Comparison of ENCODE assay signal across 24 mouse cellular contexts in the genomic region with DNA sequence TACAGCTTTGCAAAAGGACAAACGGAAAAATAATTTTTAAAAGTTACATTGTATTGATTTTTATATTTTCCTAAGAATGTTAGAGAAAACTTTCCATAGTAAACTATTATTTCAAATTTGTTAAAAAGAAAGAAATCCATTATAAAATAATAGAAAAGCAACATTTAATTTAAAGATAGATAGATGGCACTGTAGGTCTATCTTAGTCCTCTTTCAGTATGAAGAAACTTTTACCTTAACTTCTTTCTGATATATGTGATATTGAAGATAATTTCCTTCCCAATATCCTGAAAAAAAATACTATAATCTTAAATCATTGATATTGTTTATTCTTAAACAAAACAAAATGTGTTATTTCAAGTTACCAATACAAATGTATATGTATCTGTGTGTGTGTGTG. TPM values are rescaled to one million over a fixed set of nuclear protein-coding genes. Genes with fewer than 3 reads are reported as not detected.
"Had no signal": no experiment of that assay in that cellular context is flagged by ENCODE, and none has a peak within 500 bp of the region (broad histone marks: within the 10 kb centered on the region; RNA-seq: fewer than 3 reads in every experiment).

No protein-coding gene starts in this region.

- H3K27ac ChIP-seq: lung, embryonic 15.5 days; macrophage; midbrain, embryonic 12.5 days; neural tube, embryonic 12.5 days had no signal

- H3K4me2 ChIP-seq: lung, embryonic 15.5 days; midbrain, embryonic 12.5 days; neural tube, embryonic 12.5 days had no signal

- H3K9me3 ChIP-seq: lung, embryonic 15.5 days; midbrain, embryonic 12.5 days; neural tube, embryonic 12.5 days had no signal

- H3K36me3 ChIP-seq: lung, embryonic 15.5 days; midbrain, embryonic 12.5 days; neural tube, embryonic 12.5 days had no signal

- H3K27me3 ChIP-seq: lung, embryonic 15.5 days; megakaryocyte, embryonic 14.5 days; midbrain, embryonic 12.5 days; neural tube, embryonic 12.5 days had no signal

- H3K4me1 ChIP-seq: lung, embryonic 15.5 days; megakaryocyte, embryonic 14.5 days; midbrain, embryonic 12.5 days; neural tube, embryonic 12.5 days had no signal

- ATAC-seq: liver, postnatal 0 days; lung, postnatal 0 days; midbrain, embryonic 16.5 days had no signal

- H3K4me3 ChIP-seq: lung, embryonic 15.5 days; megakaryocyte, embryonic 14.5 days; midbrain, embryonic 12.5 days; neural tube, embryonic 12.5 days had no signal

- H3K9ac ChIP-seq: liver, postnatal 0 days; lung, embryonic 15.5 days; midbrain, embryonic 12.5 days; neural tube, embryonic 12.5 days had no signal

- DNase-seq: liver, postnatal 0 days; lung, adult 2 months; lung, postnatal 14 days; lung, postnatal 36 days; midbrain, embryonic 14.5 days; right cerebral cortex, postnatal 14 days; thymus, adult 18-20 months; thymus, postnatal 14 days; thymus, postnatal 36 days had no signal

RNA-seq across cellular contexts. Expression of gene 1700003H04Rik, which starts 24.6 kb away (rescaled TPM):
- total RNA-seq: megakaryocyte progenitor cell, adult 5-6 weeks; monocyte, adult 5-6 weeks; neutrophil, adult 5-6 weeks had no signal
- polyA plus RNA-seq: liver, postnatal 0 days; lung, adult 2 months; lung, embryonic 15.5 days; lung, postnatal 0 days; macrophage; midbrain, embryonic 12.5 days; midbrain, embryonic 14.5 days; midbrain, embryonic 16.5 days; neural tube, embryonic 12.5 days; neural tube, embryonic 14.5 days; spleen, adult 2 months; stomach, embryonic 14.5 days; stomach, embryonic 16.5 days; thymus, postnatal 0 days had no signal
